Mouse (Mus musculus): ENCODE data around the gene Zfp316. TPM values are rescaled to one million over a fixed set of nuclear protein-coding genes. Genes with fewer than 3 reads are reported as not detected.
A peak's percentile ranks its signal among the peaks of the same experiment; 100 is the strongest.

Zfp316 gene
- polyA plus RNA-seq, 1 experiment: 0.87 TPM

DNA sequence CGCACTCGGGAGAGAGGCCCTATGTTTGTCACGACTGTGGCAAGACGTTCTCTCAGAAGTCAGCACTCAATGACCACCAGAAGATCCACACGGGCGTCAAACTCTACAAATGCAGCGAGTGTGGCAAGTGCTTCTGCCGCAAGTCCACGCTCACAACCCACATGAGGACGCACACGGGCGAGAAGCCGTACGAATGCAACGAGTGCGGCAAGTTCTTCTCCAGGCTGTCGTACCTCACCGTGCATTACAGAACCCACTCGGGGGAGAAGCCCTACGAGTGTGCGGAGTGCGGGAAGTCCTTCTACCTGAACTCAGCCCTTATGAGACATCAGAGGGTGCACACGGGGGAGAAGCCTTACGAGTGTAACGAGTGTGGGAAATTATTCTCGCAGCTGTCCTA is 24.9 kb downstream of the Zfp316 start:
- TF ChIP-seq CTCF (IDR thresholded peaks at IDR 0.05; ENCODE audit: control insufficient read depth, insufficient read depth, low read length) (no peak), POLR2A (IDR thresholded peaks at IDR 0.05; ENCODE audit: borderline replicate concordance, control insufficient read depth, low read depth, low read length) (no peak)
- no peak overlapping the region for H3K27ac ChIP-seq (ENCODE audit: control insufficient read depth, insufficient read depth, low read depth, low read length, poor library complexity)
- H3K4me3 ChIP-seq (replicated peaks; ENCODE audit: control insufficient read depth, low read depth, low read length): no peak overlapping the region
- H3K4me1 ChIP-seq (ENCODE audit: control insufficient read depth, insufficient read depth, low read length): no peaks in the 10 kb centered on the region
- 93% methylated on average over 26 of the region's 26 CpGs for WGBS

DNA sequence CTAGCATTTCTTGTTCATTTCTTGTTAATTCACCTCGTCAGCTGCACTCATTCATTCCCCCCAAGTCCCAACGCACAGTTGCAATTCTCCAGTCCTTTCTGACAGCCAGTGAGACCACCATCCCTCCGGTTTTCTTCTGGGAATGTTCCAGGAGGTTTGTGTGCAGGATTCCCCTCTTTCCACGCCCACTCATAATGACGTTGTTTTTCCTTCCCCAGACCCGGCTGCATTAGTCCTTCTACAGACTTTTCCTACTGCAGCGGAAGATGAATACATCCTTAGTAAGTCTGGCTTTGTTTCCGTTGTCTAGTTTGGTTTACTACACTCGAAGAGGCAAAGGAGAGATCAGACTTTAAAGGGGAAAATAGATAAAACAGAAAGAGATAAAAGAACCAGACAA is 33.8 kb downstream of the Zfp316 start:
- Histone ChIP-seq H3K4me1 (ENCODE audit: control insufficient read depth, insufficient read depth, low read length) (peaks cover 1% of the 10 kb centered on the region; the same call in 1 of the 2 replicates), H3K27ac (ENCODE audit: control insufficient read depth, insufficient read depth, low read depth, low read length, poor library complexity) (no peak overlapping the region), H3K4me3 (replicated peaks; ENCODE audit: control insufficient read depth, low read depth, low read length) (no peak overlapping the region)
- WGBS: 42% methylated on average over 9 of the region's 9 CpGs
- TF ChIP-seq CTCF (IDR thresholded peaks at IDR 0.05; ENCODE audit: control insufficient read depth, insufficient read depth, low read length) (no peak), POLR2A (IDR thresholded peaks at IDR 0.05; ENCODE audit: borderline replicate concordance, control insufficient read depth, low read depth, low read length) (no peak)

DNA sequence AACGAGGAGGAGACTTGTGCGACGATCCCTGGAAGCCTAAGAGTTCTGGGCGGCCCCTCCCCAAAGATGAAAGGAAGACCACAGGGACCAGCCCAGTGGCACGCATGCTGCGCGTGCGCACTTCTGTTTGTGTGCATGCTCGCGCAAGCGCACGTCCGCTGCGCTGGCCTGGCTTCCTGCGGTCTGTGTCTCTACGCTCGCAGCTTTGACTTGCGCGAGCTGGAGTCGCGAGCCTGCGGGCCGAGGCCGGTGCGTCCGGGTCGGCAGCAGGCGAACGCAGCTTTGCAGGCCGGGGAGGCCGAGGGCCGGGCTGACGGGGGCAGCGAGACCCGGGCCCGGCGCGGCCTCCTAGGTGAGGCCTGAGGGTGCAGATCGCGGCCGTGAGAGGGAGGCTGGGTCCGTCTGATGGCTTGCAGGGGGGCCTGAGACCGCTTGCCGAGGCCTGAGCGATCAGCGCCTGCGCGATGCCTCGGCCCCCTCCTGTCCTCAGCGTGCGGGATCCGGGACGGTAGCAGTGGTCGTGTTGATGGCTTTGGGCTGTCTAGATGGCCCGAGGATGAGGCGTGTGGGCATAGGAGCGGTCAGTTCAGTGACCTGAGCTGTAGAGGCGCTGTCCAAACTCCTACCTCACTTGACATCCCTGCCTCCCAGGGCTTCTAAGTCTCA is 34.7 kb downstream of the Zfp316 start, which contains the start of gene Zfp12:
TSS of gene Zfp12 (plus strand) at position 136 of the 666 bp plus-strand sequence.
- Histone ChIP-seq H3K27ac (ENCODE audit: control insufficient read depth, insufficient read depth, low read depth, low read length, poor library complexity) (peak within 1 kb of the TSS; percentile 73), H3K4me3 (replicated peaks; ENCODE audit: control insufficient read depth, low read depth, low read length) (peak within 1 kb of the TSS; percentile 89), H3K4me1 (ENCODE audit: control insufficient read depth, insufficient read depth, low read length) (peaks cover 1% of the 10 kb centered on the region; the same call in 1 of the 2 replicates)
- WGBS: under 1% methylated on average over 58 of the region's 58 CpGs
- TF ChIP-seq CTCF (IDR thresholded peaks at IDR 0.05; ENCODE audit: control insufficient read depth, insufficient read depth, low read length) (peak; percentile 20; the same call in 1 of the 2 replicates), POLR2A (IDR thresholded peaks at IDR 0.05; ENCODE audit: borderline replicate concordance, control insufficient read depth, low read depth, low read length) (peak; percentile 71; the same call in 1 of the 2 replicates)

DNA sequence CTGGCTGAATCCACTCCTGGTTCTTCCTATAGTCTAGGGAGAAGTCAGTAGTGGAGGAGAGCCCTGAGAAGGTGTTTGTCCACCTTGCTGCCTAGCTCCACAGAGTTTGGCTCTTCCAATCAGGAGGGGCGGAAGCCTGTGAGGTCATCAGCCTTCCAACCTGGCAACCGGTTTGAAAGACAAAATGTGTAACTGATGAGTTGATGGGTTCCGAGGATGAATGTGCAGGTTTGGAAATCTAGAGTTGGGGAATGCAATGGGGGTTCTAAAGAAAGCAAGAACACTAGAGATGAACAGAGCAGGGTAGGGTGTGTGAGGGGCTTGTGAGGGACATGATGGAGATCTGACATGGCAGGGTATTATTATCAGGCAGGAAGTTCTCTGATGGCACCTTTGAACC is 43.0 kb downstream of the Zfp316 start, which contains the start of gene Spdye4a:
TSS of gene Spdye4a (minus strand) at position 101 of the 400 bp plus-strand sequence.
- no peak within 1 kb of the TSS for H3K4me3 ChIP-seq (replicated peaks; ENCODE audit: control insufficient read depth, low read depth, low read length)
- TF ChIP-seq CTCF (IDR thresholded peaks at IDR 0.05; ENCODE audit: control insufficient read depth, insufficient read depth, low read length) (no peak), POLR2A (IDR thresholded peaks at IDR 0.05; ENCODE audit: borderline replicate concordance, control insufficient read depth, low read depth, low read length) (no peak)
- whole genome bisulfite sequencing: 74% methylated on average over 3 of the region's 3 CpGs
- H3K27ac ChIP-seq (ENCODE audit: control insufficient read depth, insufficient read depth, low read depth, low read length, poor library complexity): no peak within 1 kb of the TSS
- H3K4me1 ChIP-seq (ENCODE audit: control insufficient read depth, insufficient read depth, low read length): no peaks in the 10 kb centered on the region

DNA sequence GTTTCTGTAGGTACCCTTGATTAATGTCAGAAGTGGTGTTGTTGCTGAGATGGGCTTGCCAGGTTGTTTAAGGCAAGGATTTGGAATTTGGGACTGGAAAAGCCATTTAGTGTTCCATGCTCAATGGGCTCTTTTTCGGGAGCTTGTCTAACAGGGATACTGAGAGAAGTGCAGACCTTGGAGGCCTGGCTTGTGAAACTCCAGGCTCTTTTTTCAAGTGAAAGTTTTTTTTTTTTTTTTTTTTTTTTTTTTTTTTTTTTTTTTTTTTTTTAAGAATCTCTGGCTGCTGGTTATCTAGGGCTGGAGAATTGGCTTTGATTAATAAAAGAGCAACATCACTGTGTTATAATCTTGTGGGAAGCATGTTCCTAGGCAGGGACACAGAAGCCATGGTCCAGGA is 47.5 kb downstream of the Zfp316 start:
- Histone ChIP-seq H3K27ac (ENCODE audit: control insufficient read depth, insufficient read depth, low read depth, low read length, poor library complexity) (no peak overlapping the region), H3K4me3 (replicated peaks; ENCODE audit: control insufficient read depth, low read depth, low read length) (no peak overlapping the region), H3K4me1 (ENCODE audit: control insufficient read depth, insufficient read depth, low read length) (no peaks in the 10 kb centered on the region)
- TF ChIP-seq POLR2A (IDR thresholded peaks at IDR 0.05; ENCODE audit: borderline replicate concordance, control insufficient read depth, low read depth, low read length): no peak
- TF ChIP-seq CTCF (IDR thresholded peaks at IDR 0.05; ENCODE audit: control insufficient read depth, insufficient read depth, low read length): no peak
- 71% methylated on average over 1 of the region's 1 CpGs for WGBS

DNA sequence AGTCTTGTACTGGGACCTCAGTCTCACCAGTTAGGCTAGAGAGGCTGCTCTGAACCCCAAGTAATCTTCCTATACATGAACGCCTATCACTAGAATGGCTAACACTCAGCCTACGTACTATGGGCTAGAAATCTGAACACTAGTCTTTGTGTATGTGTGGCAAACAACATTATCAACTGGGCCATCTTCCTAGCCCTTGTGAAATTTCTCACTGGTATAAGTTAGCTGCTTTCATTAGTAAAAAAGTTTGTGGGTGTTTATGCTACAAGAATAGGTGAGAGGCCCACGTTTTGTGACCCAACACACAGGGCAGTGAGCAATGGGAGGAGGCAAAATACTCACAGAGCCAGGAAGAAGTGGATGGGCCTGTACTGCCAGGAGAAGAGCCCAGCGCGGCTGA is 48.8 kb downstream of the Zfp316 start:
- no peak overlapping the region for H3K4me3 ChIP-seq (replicated peaks; ENCODE audit: control insufficient read depth, low read depth, low read length)
- TF ChIP-seq POLR2A (IDR thresholded peaks at IDR 0.05; ENCODE audit: borderline replicate concordance, control insufficient read depth, low read depth, low read length) (no peak), CTCF (IDR thresholded peaks at IDR 0.05; ENCODE audit: control insufficient read depth, insufficient read depth, low read length) (no peak)
- 75% methylated on average over 5 of the region's 5 CpGs for WGBS
- no peak overlapping the region for H3K27ac ChIP-seq (ENCODE audit: control insufficient read depth, insufficient read depth, low read depth, low read length, poor library complexity)
- no peaks in the 10 kb centered on the region for H3K4me1 ChIP-seq (ENCODE audit: control insufficient read depth, insufficient read depth, low read length)

DNA sequence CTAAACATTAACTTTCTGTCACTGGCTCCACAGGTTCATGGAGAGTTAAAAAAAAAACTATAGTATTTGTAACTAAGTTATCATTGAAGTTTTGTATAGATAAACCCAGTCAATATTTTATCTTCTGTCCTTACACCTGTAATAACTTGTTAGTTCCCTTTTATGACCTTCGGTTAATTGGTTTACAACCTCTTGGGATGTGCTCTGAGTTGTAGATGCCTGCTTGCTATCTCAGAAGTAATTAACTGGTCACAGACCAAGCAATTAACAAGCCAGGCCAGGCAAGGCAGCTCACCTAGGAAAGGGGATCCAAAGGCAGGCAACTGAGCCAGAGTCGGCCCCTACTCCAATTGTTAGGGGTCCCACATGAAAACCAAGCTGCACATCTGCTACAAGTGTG is 56.0 kb downstream of the Zfp316 start:
- no peak overlapping the region for H3K27ac ChIP-seq (ENCODE audit: control insufficient read depth, insufficient read depth, low read depth, low read length, poor library complexity)
- 64% methylated on average over 2 of the region's 2 CpGs for WGBS

DNA sequence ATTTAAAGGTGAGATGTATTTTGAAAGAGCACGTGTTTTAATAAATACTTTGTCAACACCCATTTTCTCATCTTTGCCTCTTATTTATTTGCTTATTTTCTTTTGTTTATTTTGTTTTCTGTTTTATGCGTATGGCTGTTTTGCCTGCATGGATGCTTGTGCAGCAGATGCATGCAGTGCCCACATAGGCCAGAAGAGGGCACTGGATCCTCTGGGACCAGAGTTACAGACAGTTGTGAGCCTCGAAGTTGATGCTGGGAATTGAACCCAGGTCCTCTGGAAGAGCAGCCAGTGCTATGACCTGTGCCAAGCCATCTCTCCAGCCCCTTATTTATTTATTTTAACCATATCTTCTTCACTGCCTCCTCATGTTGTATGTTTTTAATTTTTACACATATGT is 64.8 kb downstream of the Zfp316 start:
- Histone ChIP-seq H3K4me3 (replicated peaks; ENCODE audit: control insufficient read depth, low read depth, low read length) (no peak overlapping the region), H3K27ac (ENCODE audit: control insufficient read depth, insufficient read depth, low read depth, low read length, poor library complexity) (no peak overlapping the region), H3K4me1 (ENCODE audit: control insufficient read depth, insufficient read depth, low read length) (no peaks in the 10 kb centered on the region)
- 74% methylated on average over 3 of the region's 3 CpGs for WGBS
- no peak for TF ChIP-seq POLR2A (IDR thresholded peaks at IDR 0.05; ENCODE audit: borderline replicate concordance, control insufficient read depth, low read depth, low read length)
- TF ChIP-seq CTCF (IDR thresholded peaks at IDR 0.05; ENCODE audit: control insufficient read depth, insufficient read depth, low read length): peak; percentile 38

More for the DNA sequence above, 56.0 kb downstream of the Zfp316 start:
- H3K4me1 ChIP-seq (ENCODE audit: control insufficient read depth, insufficient read depth, low read length): no peaks in the 10 kb centered on the region
- no peak overlapping the region for H3K4me3 ChIP-seq (replicated peaks; ENCODE audit: control insufficient read depth, low read depth, low read length)
- TF ChIP-seq POLR2A (IDR thresholded peaks at IDR 0.05; ENCODE audit: borderline replicate concordance, control insufficient read depth, low read depth, low read length): no peak
- no peak for TF ChIP-seq CTCF (IDR thresholded peaks at IDR 0.05; ENCODE audit: control insufficient read depth, insufficient read depth, low read length)

Other genes with a start within 250 kb of the Zfp316 start
- gene Rnf216, start 157.0 kb downstream of the Zfp316 start, polyA plus RNA-seq (2011; ENCODE audit: insufficient read depth, insufficient read length, low replicate concordance, missing spikeins): 17.5 and 28.5 TPM in 2 replicates
- gene Olfr718-ps1, start 122.4 kb downstream of the Zfp316 start, polyA plus RNA-seq (2011; ENCODE audit: insufficient read depth, insufficient read length, low replicate concordance, missing spikeins): not detected in 2 replicates
- gene Rbak, start 89.2 kb downstream of the Zfp316 start, polyA plus RNA-seq (2011; ENCODE audit: insufficient read depth, insufficient read length, low replicate concordance, missing spikeins): 3.8 and 6.9 TPM in 2 replicates
- gene Spdye4b, start 89.0 kb downstream of the Zfp316 start, polyA plus RNA-seq (2011; ENCODE audit: insufficient read depth, insufficient read length, low replicate concordance, missing spikeins): not detected in 2 replicates
- not detected in 2 replicates for gene Spdye4a, start 43.1 kb downstream of the Zfp316 start, polyA plus RNA-seq (2011; ENCODE audit: insufficient read depth, insufficient read length, low replicate concordance, missing spikeins)
- gene Zfp12, start 34.9 kb downstream of the Zfp316 start, polyA plus RNA-seq (2011; ENCODE audit: insufficient read depth, insufficient read length, low replicate concordance, missing spikeins): 1.7 and 5.6 TPM in 2 replicates
- gene Zfp853, start 23.6 kb upstream of the Zfp316 start, polyA plus RNA-seq (2011; ENCODE audit: insufficient read depth, insufficient read length, low replicate concordance, missing spikeins): not detected in 2 replicates
- gene E130309D02Rik, start 45.3 kb upstream of the Zfp316 start, polyA plus RNA-seq (2011; ENCODE audit: insufficient read depth, insufficient read length, low replicate concordance, missing spikeins): 7.6 and 13.1 TPM in 2 replicates
- gene Zdhhc4, start 59.2 kb upstream of the Zfp316 start, polyA plus RNA-seq (2011; ENCODE audit: insufficient read depth, insufficient read length, low replicate concordance, missing spikeins): 21.0 and 33.2 TPM in 2 replicates
- gene Grid2ip, start 87.3 kb upstream of the Zfp316 start, polyA plus RNA-seq (2011; ENCODE audit: insufficient read depth, insufficient read length, low replicate concordance, missing spikeins): not detected in 2 replicates
- gene Kdelr2, start 133.8 kb upstream of the Zfp316 start, polyA plus RNA-seq (2011; ENCODE audit: insufficient read depth, insufficient read length, low replicate concordance, missing spikeins): 18.4 and 24.9 TPM in 2 replicates
- gene Daglb, start 194.6 kb upstream of the Zfp316 start, polyA plus RNA-seq (2011; ENCODE audit: insufficient read depth, insufficient read length, low replicate concordance, missing spikeins): 11.3 and 12.4 TPM in 2 replicates

Data from bone marrow, adult 2 months (tissue).